Comparison of ENCODE assay signal across 11 mouse cellular contexts in the genomic region with DNA sequence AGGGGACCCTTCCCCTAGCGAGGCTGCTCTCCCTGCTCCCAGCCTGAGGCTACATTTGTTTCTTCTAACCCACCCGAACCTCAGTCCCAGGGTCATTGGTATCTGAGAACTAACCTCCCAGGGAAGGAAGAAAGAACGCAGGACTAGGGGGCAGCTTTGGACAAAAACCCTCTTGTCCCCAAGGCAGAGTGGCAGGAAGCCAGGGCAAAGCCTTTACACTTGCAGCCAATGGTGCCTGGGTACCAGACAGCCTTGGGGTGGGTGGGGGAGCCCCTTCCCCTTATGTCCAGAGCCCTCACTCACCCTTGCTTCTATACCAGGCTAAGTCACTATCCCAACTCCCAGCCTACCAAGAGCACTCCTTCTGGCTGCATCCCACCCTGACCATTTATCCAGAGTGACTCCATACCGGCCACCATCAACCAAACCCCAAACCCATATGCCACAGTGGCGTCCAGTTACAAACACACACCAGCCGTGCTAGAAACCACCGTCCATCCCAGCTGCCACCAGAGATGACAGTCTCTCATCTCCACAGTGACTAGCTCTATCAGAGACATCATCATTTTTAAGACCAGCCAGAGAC. TPM values are rescaled to one million over a fixed set of nuclear protein-coding genes. Genes with fewer than 3 reads are reported as not detected.
DNase-seq lines count a peak whose midpoint lies in the region; ATAC-seq and TF ChIP-seq lines count a peak whose summit lies in the region.
"Had no signal": no experiment of that assay in that cellular context is flagged by ENCODE, and none has a peak within 500 bp of the region (broad histone marks: within the 10 kb centered on the region; RNA-seq: fewer than 3 reads in every experiment).

No protein-coding gene starts in this region.

- no peaks in the 10 kb centered on the region for H3K36me3 ChIP-seq in intestine, embryonic 15.5 days
- H3K36me3 ChIP-seq in intestine, postnatal 0 days (ENCODE audit: control insufficient read depth, insufficient read depth) = no peaks in the 10 kb centered on the region
- no peaks in the 10 kb centered on the region for H3K36me3 ChIP-seq in forebrain, embryonic 15.5 days
- no peaks in the 10 kb centered on the region for H3K36me3 ChIP-seq in midbrain, embryonic 14.5 days (ENCODE audit: control insufficient read depth, insufficient read depth, low read length)
- H3K36me3 ChIP-seq in kidney, embryonic 14.5 days (ENCODE audit: control insufficient read depth, insufficient read depth, low read length) = no peaks in the 10 kb centered on the region

- peak overlapping the region; percentile 100; the same call in 1 of the 2 replicates for H3K4me2 ChIP-seq in intestine, embryonic 15.5 days (replicated peaks)
- H3K4me2 ChIP-seq in intestine, postnatal 0 days (replicated peaks; ENCODE audit: low read depth) = no peak overlapping the region
- peak overlapping the region; percentile 90 for H3K4me2 ChIP-seq in forebrain, embryonic 15.5 days (replicated peaks)
- peak overlapping the region; percentile 72 for H3K4me2 ChIP-seq in midbrain, embryonic 14.5 days (ENCODE audit: low read length)
- no peak overlapping the region for H3K4me2 ChIP-seq in kidney, embryonic 14.5 days (replicated peaks; ENCODE audit: low read depth, low read length)

- H3K27ac ChIP-seq in intestine, embryonic 15.5 days = no peak overlapping the region
- H3K27ac ChIP-seq in intestine, postnatal 0 days (ENCODE audit: low read depth, low read length) = no peak overlapping the region
- peak overlapping the region; percentile 98 for H3K27ac ChIP-seq in forebrain, embryonic 15.5 days (replicated peaks)
- peak overlapping the region; percentile 97 for H3K27ac ChIP-seq in midbrain, embryonic 14.5 days (replicated peaks; ENCODE audit: low read depth, low read length)
- H3K27ac ChIP-seq in kidney, embryonic 14.5 days (ENCODE audit: low read depth, low read length) = no peak overlapping the region
- H3K27ac ChIP-seq: heart, adult 2 months had no signal

- H3K9me3 ChIP-seq in intestine, embryonic 15.5 days = no peaks in the 10 kb centered on the region
- H3K9me3 ChIP-seq in intestine, postnatal 0 days (ENCODE audit: control insufficient read depth) = no peaks in the 10 kb centered on the region
- H3K9me3 ChIP-seq in forebrain, embryonic 15.5 days = no peaks in the 10 kb centered on the region
- no peaks in the 10 kb centered on the region for H3K9me3 ChIP-seq in midbrain, embryonic 14.5 days (ENCODE audit: control insufficient read depth, low read length)
- no peaks in the 10 kb centered on the region for H3K9me3 ChIP-seq in kidney, embryonic 14.5 days (ENCODE audit: control insufficient read depth, low read length)

- no peak for ATAC-seq in intestine, embryonic 15.5 days
- no peak for ATAC-seq in intestine, postnatal 0 days
- no peak for ATAC-seq in forebrain, embryonic 15.5 days (replicated peaks)
- ATAC-seq in midbrain, embryonic 14.5 days (ENCODE audit: low FRiP score, low TSS enrichment) = no peak
- ATAC-seq in kidney, embryonic 14.5 days (ENCODE audit: low FRiP score, low TSS enrichment) = no peak
- ATAC-seq: intestine, embryonic 16.5 days had no signal

- WGBS in intestine, embryonic 15.5 days = 43% methylated on average over 7 of the region's 7 CpGs
- 36% methylated on average over 7 of the region's 7 CpGs for WGBS in intestine, postnatal 0 days
- WGBS in forebrain, embryonic 15.5 days = 21% methylated on average over 7 of the region's 7 CpGs
- 23% methylated on average over 7 of the region's 7 CpGs for WGBS in midbrain, embryonic 14.5 days
- 23% methylated on average over 7 of the region's 7 CpGs for WGBS in kidney, embryonic 14.5 days

- peaks cover 44% of the 10 kb centered on the region for H3K4me1 ChIP-seq in intestine, embryonic 15.5 days (replicated peaks)
- no peaks in the 10 kb centered on the region; the same call in 1 of the 2 replicates for H3K4me1 ChIP-seq in intestine, postnatal 0 days (replicated peaks; ENCODE audit: control insufficient read depth, insufficient read depth, low read length)
- H3K4me1 ChIP-seq in forebrain, embryonic 15.5 days = peaks cover 79% of the 10 kb centered on the region
- peaks cover 57% of the 10 kb centered on the region for H3K4me1 ChIP-seq in midbrain, embryonic 14.5 days (ENCODE audit: control insufficient read depth, insufficient read depth, low read length)
- H3K4me1 ChIP-seq in kidney, embryonic 14.5 days (ENCODE audit: control insufficient read depth, insufficient read depth, low read length) = peaks cover 5% of the 10 kb centered on the region; the same call in 1 of the 2 replicates

- no peak for TF ChIP-seq CTCF in intestine, postnatal 0 days (IDR thresholded peaks at IDR 0.05; ENCODE audit: low read depth)

- peak; percentile 65 for DNase-seq in cerebellum, adult 9-10 months
- no peak for DNase-seq in midbrain, embryonic 14.5 days
- DNase-seq in ovary, postnatal 10 days (ENCODE audit: low spot score) = no peak
- DNase-seq in spleen, adult 12 weeks (ENCODE audit: low spot score) = no peak
- DNase-seq: heart, adult 2 months; lung, adult 18-20 months had no signal

- no peak overlapping the region for H3K4me3 ChIP-seq in intestine, embryonic 15.5 days (replicated peaks)
- H3K4me3 ChIP-seq in intestine, postnatal 0 days (ENCODE audit: low read depth, low read length) = no peak overlapping the region
- H3K4me3 ChIP-seq in forebrain, embryonic 15.5 days = peak overlapping the region; percentile 92
- peak overlapping the region; percentile 90 for H3K4me3 ChIP-seq in midbrain, embryonic 14.5 days (replicated peaks; ENCODE audit: low read depth, low read length)
- no peak overlapping the region for H3K4me3 ChIP-seq in kidney, embryonic 14.5 days (ENCODE audit: low read length)
- H3K4me3 ChIP-seq: heart, adult 2 months had no signal

- no peak overlapping the region for H3K9ac ChIP-seq in intestine, embryonic 15.5 days
- no peak overlapping the region for H3K9ac ChIP-seq in intestine, postnatal 0 days (ENCODE audit: low read depth, low read length)
- peak overlapping the region; percentile 98 for H3K9ac ChIP-seq in forebrain, embryonic 15.5 days (replicated peaks)
- peak overlapping the region; percentile 99 for H3K9ac ChIP-seq in midbrain, embryonic 14.5 days (replicated peaks; ENCODE audit: low read length)
- no peak overlapping the region for H3K9ac ChIP-seq in kidney, embryonic 14.5 days (ENCODE audit: low read depth, low read length)

- H3K27me3 ChIP-seq in intestine, embryonic 15.5 days (replicated peaks) = peaks cover 54% of the 10 kb centered on the region
- H3K27me3 ChIP-seq in intestine, postnatal 0 days (replicated peaks; ENCODE audit: control insufficient read depth, insufficient read depth, low read length) = peaks cover 45% of the 10 kb centered on the region
- H3K27me3 ChIP-seq in forebrain, embryonic 15.5 days = no peaks in the 10 kb centered on the region
- no peaks in the 10 kb centered on the region for H3K27me3 ChIP-seq in midbrain, embryonic 14.5 days (ENCODE audit: control insufficient read depth, insufficient read depth, low read length)
- H3K27me3 ChIP-seq in kidney, embryonic 14.5 days (ENCODE audit: control insufficient read depth, insufficient read depth, low read length) = peaks cover 63% of the 10 kb centered on the region

RNA-seq across cellular contexts. Expression of a gene that starts 3.0 kb away (rescaled TPM):
- polyA plus RNA-seq in intestine, embryonic 15.5 days (2015; fragmentation: Nextera tagmentation; extraction: Ambion mirVana) = 0.24 and 0.25 TPM in 2 replicates
- 0.18 and 0.24 TPM in 2 replicates for polyA plus RNA-seq in intestine, postnatal 0 days (2015; fragmentation: Nextera tagmentation; extraction: Ambion mirVana)
- 10.8 and 11.6 TPM in 2 replicates for polyA plus RNA-seq in forebrain, embryonic 15.5 days (2015; fragmentation: Nextera tagmentation; extraction: Ambion mirVana)
- 9.6 and 15.1 TPM in 2 replicates for polyA plus RNA-seq in midbrain, embryonic 14.5 days (2014; fragmentation: Nextera tagmentation; extraction: Ambion mirVana)
- 0.97 and 1.1 TPM in 2 replicates for polyA plus RNA-seq in kidney, embryonic 14.5 days (2014; fragmentation: Nextera tagmentation; extraction: Ambion mirVana)

RNA-seq across cellular contexts. Expression of a gene that starts 56.5 kb away (rescaled TPM):
- 2.7 and 3.7 TPM in 2 replicates for polyA plus RNA-seq in intestine, embryonic 15.5 days (2015; fragmentation: Nextera tagmentation; extraction: Ambion mirVana)
- 1.1 and 1.3 TPM in 2 replicates for polyA plus RNA-seq in intestine, postnatal 0 days (2015; fragmentation: Nextera tagmentation; extraction: Ambion mirVana)
- 4.6 and 5.8 TPM in 2 replicates for polyA plus RNA-seq in forebrain, embryonic 15.5 days (2015; fragmentation: Nextera tagmentation; extraction: Ambion mirVana)
- 1.9 and 2.8 TPM in 2 replicates for polyA plus RNA-seq in midbrain, embryonic 14.5 days (2014; fragmentation: Nextera tagmentation; extraction: Ambion mirVana)
- 6.3 and 6.9 TPM in 2 replicates for polyA plus RNA-seq in kidney, embryonic 14.5 days (2014; fragmentation: Nextera tagmentation; extraction: Ambion mirVana)

Comparison
In these comparisons a context has a peak if more than half of its experiments do, and no peak if none do; other contexts are left out.
1. H3K4me2 ChIP-seq: peak in intestine, embryonic 15.5 days (single experiment), forebrain, embryonic 15.5 days (single experiment) and midbrain, embryonic 14.5 days (single experiment); none in intestine, postnatal 0 days (single experiment) and kidney, embryonic 14.5 days (single experiment).
2. H3K27ac ChIP-seq: peak in forebrain, embryonic 15.5 days (single experiment) and midbrain, embryonic 14.5 days (single experiment); none in intestine, embryonic 15.5 days (single experiment), intestine, postnatal 0 days (single experiment) and kidney, embryonic 14.5 days (single experiment).
3. H3K4me3 ChIP-seq: peak in forebrain, embryonic 15.5 days (single experiment) and midbrain, embryonic 14.5 days (single experiment); none in intestine, embryonic 15.5 days (single experiment), intestine, postnatal 0 days (single experiment) and kidney, embryonic 14.5 days (single experiment).
4. H3K9ac ChIP-seq: peak in forebrain, embryonic 15.5 days (single experiment) and midbrain, embryonic 14.5 days (single experiment); none in intestine, embryonic 15.5 days (single experiment), intestine, postnatal 0 days (single experiment) and kidney, embryonic 14.5 days (single experiment).